Mouse (Mus musculus): ENCODE measurements around the gene Rbfox3.

GRCm38 (mm10) chr11:118890474-118890873 lies 20.9 kb downstream of the Rbfox3 start:
- TF ChIP-seq CTCF (conservative IDR thresholded peaks at IDR 0.05; ENCODE audit: low read length) (no peak), POU5F1 (IDR thresholded peaks at IDR 0.05; ENCODE audit: borderline replicate concordance, low read length) (no peak), NANOG (IDR thresholded peaks at IDR 0.05; ENCODE audit: borderline replicate concordance, low read length) (no peak)
